ENCODE assay signal across 19 mouse cellular contexts in the genomic region with DNA sequence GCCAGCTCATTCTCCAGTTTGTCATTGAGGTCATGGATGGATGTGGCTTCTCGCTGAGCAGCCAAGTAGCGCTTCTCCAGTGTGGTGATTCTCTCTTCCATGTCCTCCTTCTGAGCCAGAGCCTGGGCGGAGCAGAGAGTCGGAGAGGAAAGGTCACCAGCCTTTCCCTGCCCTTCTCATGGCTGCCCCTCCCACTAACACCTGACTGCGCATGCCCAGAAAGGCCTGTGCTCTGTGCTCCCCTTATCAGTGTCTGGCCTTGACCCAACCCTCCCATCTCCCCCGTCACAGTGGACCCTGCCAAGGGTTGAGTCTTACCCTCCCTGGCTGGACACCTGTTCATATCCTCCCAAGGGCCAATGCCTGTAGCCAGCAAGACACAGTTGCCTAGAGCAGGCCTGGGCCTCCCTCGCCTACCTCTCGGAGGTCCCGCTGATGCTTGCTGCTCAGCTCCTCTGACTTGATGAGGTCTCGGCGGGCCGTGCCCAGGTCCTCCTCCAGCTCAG. TPM values are rescaled to one million over a fixed set of nuclear protein-coding genes. Genes with fewer than 3 reads are reported as not detected.
DNase-seq lines count a peak whose midpoint lies in the region; TF ChIP-seq lines count a peak whose summit lies in the region.
"Had no signal": no experiment of that assay in that cellular context is flagged by ENCODE, and none has a peak within 500 bp of the region (broad histone marks: within the 10 kb centered on the region; RNA-seq: fewer than 3 reads in every experiment).

No protein-coding gene starts in this region.

- intact Hi-C loops in gastrocnemius, adult 2 months (cut with DNase I): no loop called here

- peak; percentile 19 for DNase-seq in gastrocnemius, adult 2 months
- DNase-seq in gastrocnemius, postnatal 25 days: no peak
- DNase-seq in ES-CJ7 (ENCODE audit: low read depth, low spot score): peak; percentile 61
- DNase-seq in ZHBTc4 (ENCODE audit: low read depth, low spot score): peak; percentile 73
- DNase-seq in kidney, adult 8-10 months: no peak
- no peak for DNase-seq in heart, adult 18-20 months
- DNase-seq in right cerebral cortex, postnatal 10 days (ENCODE audit: low spot score in 2 of 2): no peak
- DNase-seq: adrenal gland, postnatal 10 days; cerebellum, postnatal 10 days; kidney, adult 9 months had no signal

- TF ChIP-seq CTCF in gastrocnemius, adult 2 months (IDR thresholded peaks at IDR 0.05): no peak

- no peak overlapping the region for H3K27ac ChIP-seq in gastrocnemius, adult 2 months
- H3K27ac ChIP-seq: embryonic facial prominence, embryonic 12.5 days; forebrain, embryonic 15.5 days; hindbrain, embryonic 10.5 days; hindbrain, embryonic 14.5 days had no signal

- no peak overlapping the region for H3K4me3 ChIP-seq in gastrocnemius, adult 2 months
- H3K4me3 ChIP-seq: embryonic facial prominence, embryonic 12.5 days; forebrain, embryonic 15.5 days; heart, embryonic 12.5 days; hindbrain, embryonic 10.5 days had no signal

RNA-seq across cellular contexts. Expression of a gene that starts 5.8 kb away (rescaled TPM):
- total RNA-seq in gastrocnemius, adult 2 months (2021): under 1 TPM; 0.42 to 0.46 TPM
- 1 to 10 TPM in 1 of 2 experiments, under 1 TPM in 1; 0.97 to 1.0 TPM for total RNA-seq in gastrocnemius, postnatal 25 days (2021)
- total RNA-seq in heart, adult 18-20 months (2021): 1 to 10 TPM; 1.1 to 1.5 TPM

RNA-seq across cellular contexts. Expression of a gene that starts 34.9 kb away (rescaled TPM):
- 10 to 100 TPM; 12.3 to 12.4 TPM for total RNA-seq in gastrocnemius, adult 2 months (2021)
- 10 to 100 TPM; 13.2 to 15.1 TPM for total RNA-seq in gastrocnemius, postnatal 25 days (2021)
- total RNA-seq in heart, adult 18-20 months (2021): 10 to 100 TPM; 11.1 to 14.2 TPM

RNA-seq across cellular contexts. Expression of a gene that starts 37.1 kb away (rescaled TPM):
- 10 to 100 TPM; 11.6 to 34.5 TPM for total RNA-seq in gastrocnemius, adult 2 months (2021)
- total RNA-seq in gastrocnemius, postnatal 25 days (2021): 10 to 100 TPM; 16.2 to 26.0 TPM
- not detected for total RNA-seq in heart, adult 18-20 months (2021)
- total RNA-seq: common myeloid progenitor, adult 5-6 weeks; heart, adult 8-10 months; heart, postnatal 25 days had no signal

RNA-seq across cellular contexts. Expression of a gene that starts 58.8 kb away (rescaled TPM):
- total RNA-seq in gastrocnemius, adult 2 months (2021): not detected
- not detected for total RNA-seq in gastrocnemius, postnatal 25 days (2021)
- total RNA-seq in heart, adult 18-20 months (2021): not detected
- total RNA-seq: adrenal gland, postnatal 10 days; common myeloid progenitor, adult 5-6 weeks; gastrocnemius, postnatal 10 days; heart, adult 8-10 months; heart, postnatal 25 days had no signal

Comparison
In these comparisons a context has a peak if more than half of its experiments do, and no peak if none do; other contexts are left out.
1. DNase-seq: peak in gastrocnemius, adult 2 months (single experiment), ES-CJ7 (single experiment) and ZHBTc4 (single experiment); none in gastrocnemius, postnatal 25 days (single experiment), kidney, adult 8-10 months (0 of 2), heart, adult 18-20 months (0 of 2) and right cerebral cortex, postnatal 10 days (0 of 2).
2. RNA of a gene that starts 37.1 kb away (total RNA-seq): 11.6 to 34.5 TPM in gastrocnemius, adult 2 months and 16.2 to 26.0 TPM in gastrocnemius, postnatal 25 days; not detected in heart, adult 18-20 months; every median in the first group is over 10 times any median in the second.